In the genomic region with DNA sequence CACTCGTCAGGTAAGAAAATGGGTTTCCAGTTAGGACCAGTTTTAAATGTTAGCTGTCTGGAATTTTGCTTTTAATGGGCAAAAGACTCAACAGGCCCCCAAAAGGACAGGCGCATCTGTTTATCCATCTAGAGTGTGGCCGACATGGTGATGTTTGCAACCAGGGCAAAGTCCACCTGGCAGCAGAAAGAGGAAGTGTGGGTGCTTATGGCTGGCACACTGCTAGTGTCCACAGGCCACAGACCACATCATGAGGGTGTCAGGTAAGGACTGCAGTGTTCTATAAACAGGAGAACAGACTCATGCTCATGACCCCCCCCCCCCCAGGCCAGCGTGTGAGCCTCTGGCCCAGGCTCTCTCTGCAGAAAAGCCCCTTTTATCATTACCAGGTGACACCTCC, we compare ENCODE assay signal across 19 mouse cellular contexts. TPM values are rescaled to one million over a fixed set of nuclear protein-coding genes. Genes with fewer than 3 reads are reported as not detected.
DNase-seq lines count a peak whose midpoint lies in the region; ATAC-seq and TF ChIP-seq lines count a peak whose summit lies in the region.
"Had no signal": no experiment of that assay in that cellular context is flagged by ENCODE, and none has a peak within 500 bp of the region (broad histone marks: within the 10 kb centered on the region; RNA-seq: fewer than 3 reads in every experiment).

No protein-coding gene starts in this region.

- H3K4me1 ChIP-seq in lung, postnatal 0 days (ENCODE audit: insufficient read depth, low read depth, low read length): no peaks in the 10 kb centered on the region
- H3K4me1 ChIP-seq in liver, postnatal 0 days (ENCODE audit: insufficient read depth): peaks cover 12% of the 10 kb centered on the region
- no peaks in the 10 kb centered on the region for H3K4me1 ChIP-seq in hindbrain, embryonic 14.5 days (replicated peaks; ENCODE audit: control insufficient read depth, insufficient read depth, low read length)
- H3K4me1 ChIP-seq: embryonic facial prominence, embryonic 12.5 days had no signal

- no peaks in the 10 kb centered on the region for H3K9me3 ChIP-seq in lung, postnatal 0 days (ENCODE audit: low read length)
- no peaks in the 10 kb centered on the region for H3K9me3 ChIP-seq in liver, postnatal 0 days (ENCODE audit: low read length)
- H3K9me3 ChIP-seq in hindbrain, embryonic 14.5 days (ENCODE audit: control insufficient read depth, low read length): no peaks in the 10 kb centered on the region
- H3K9me3 ChIP-seq: embryonic facial prominence, embryonic 12.5 days; heart, embryonic 15.5 days; hindbrain, embryonic 15.5 days; midbrain, embryonic 10.5 days had no signal

- H3K36me3 ChIP-seq in lung, postnatal 0 days (ENCODE audit: insufficient read depth, low read length): no peaks in the 10 kb centered on the region
- H3K36me3 ChIP-seq in liver, postnatal 0 days (replicated peaks; ENCODE audit: insufficient read depth, low read length): no peaks in the 10 kb centered on the region
- H3K36me3 ChIP-seq in hindbrain, embryonic 14.5 days (replicated peaks; ENCODE audit: control insufficient read depth, insufficient read depth): no peaks in the 10 kb centered on the region
- H3K36me3 ChIP-seq: embryonic facial prominence, embryonic 12.5 days; heart, embryonic 15.5 days; hindbrain, embryonic 15.5 days; midbrain, embryonic 10.5 days had no signal

- no peak overlapping the region for H3K9ac ChIP-seq in lung, postnatal 0 days (replicated peaks; ENCODE audit: low read depth)
- H3K9ac ChIP-seq in liver, postnatal 0 days (replicated peaks): no peak overlapping the region
- no peak overlapping the region for H3K9ac ChIP-seq in hindbrain, embryonic 14.5 days
- H3K9ac ChIP-seq: embryonic facial prominence, embryonic 12.5 days; heart, embryonic 15.5 days; hindbrain, embryonic 15.5 days had no signal

- TF ChIP-seq EP300 in lung, postnatal 0 days (IDR thresholded peaks at IDR 0.05): no peak
- peak; percentile 50 for TF ChIP-seq EP300 in liver, postnatal 0 days (IDR thresholded peaks at IDR 0.05; ENCODE audit: low read depth)

- H3K4me2 ChIP-seq in lung, postnatal 0 days (replicated peaks; ENCODE audit: low read depth, low read length): no peak overlapping the region
- H3K4me2 ChIP-seq in liver, postnatal 0 days (ENCODE audit: low read depth, low read length): no peak overlapping the region
- H3K4me2 ChIP-seq in hindbrain, embryonic 14.5 days (replicated peaks): no peak overlapping the region
- H3K4me2 ChIP-seq: embryonic facial prominence, embryonic 12.5 days; heart, embryonic 15.5 days; hindbrain, embryonic 15.5 days had no signal

- DNase-seq in lung, postnatal 0 days (ENCODE audit: low spot score): peak; percentile 15
- DNase-seq in lung, postnatal 36 days: no peak
- peak; percentile 69 for DNase-seq in kidney, postnatal 14 days
- DNase-seq in liver, postnatal 0 days: peak; percentile 81
- no peak for DNase-seq in right cerebral cortex, adult 18-20 months
- no peak for DNase-seq in left cerebral cortex, adult 18-20 months (ENCODE audit: low spot score in 2 of 2)
- no peak for DNase-seq in right cerebral cortex, postnatal 14 days
- no peak for DNase-seq in hindbrain, embryonic 14.5 days (ENCODE audit: low spot score)
- DNase-seq: adrenal gland, postnatal 25 days; layer of hippocampus, adult 9-11 months; left cerebral cortex, postnatal 4 days; right cerebral cortex, postnatal 4 days had no signal

- 74% methylated on average over 4 of the region's 4 CpGs for WGBS in lung, postnatal 0 days
- 45% methylated on average over 4 of the region's 4 CpGs for WGBS in liver, postnatal 0 days (ENCODE audit: insufficient replicate concordance)
- WGBS in hindbrain, embryonic 14.5 days: 87% methylated on average over 4 of the region's 4 CpGs

- H3K4me3 ChIP-seq in lung, postnatal 0 days (ENCODE audit: low read depth, low read length): no peak overlapping the region
- H3K4me3 ChIP-seq in liver, postnatal 0 days (ENCODE audit: low read depth, low read length): no peak overlapping the region
- H3K4me3 ChIP-seq in hindbrain, embryonic 14.5 days (replicated peaks; ENCODE audit: low read length): no peak overlapping the region
- H3K4me3 ChIP-seq: embryonic facial prominence, embryonic 12.5 days; heart, embryonic 15.5 days; hindbrain, embryonic 15.5 days; midbrain, embryonic 10.5 days; myocyte had no signal

- H3K27ac ChIP-seq in lung, postnatal 0 days (ENCODE audit: low read length): no peak overlapping the region
- H3K27ac ChIP-seq in liver, postnatal 0 days (ENCODE audit: low read depth): peak overlapping the region; percentile 82
- H3K27ac ChIP-seq in hindbrain, embryonic 14.5 days: no peak overlapping the region
- H3K27ac ChIP-seq: embryonic facial prominence, embryonic 12.5 days; heart, embryonic 15.5 days; hindbrain, embryonic 15.5 days; midbrain, embryonic 10.5 days had no signal

- no peaks in the 10 kb centered on the region for H3K27me3 ChIP-seq in lung, postnatal 0 days (replicated peaks; ENCODE audit: insufficient read depth, low read length)
- H3K27me3 ChIP-seq in liver, postnatal 0 days (ENCODE audit: insufficient read depth, low read length): no peaks in the 10 kb centered on the region
- H3K27me3 ChIP-seq in hindbrain, embryonic 14.5 days (ENCODE audit: control insufficient read depth, insufficient read depth, low read length): no peaks in the 10 kb centered on the region
- H3K27me3 ChIP-seq: hindbrain, embryonic 15.5 days had no signal

- TF ChIP-seq CTCF in lung, postnatal 0 days (IDR thresholded peaks at IDR 0.05): no peak
- no peak for TF ChIP-seq CTCF in liver, postnatal 0 days (IDR thresholded peaks at IDR 0.05; ENCODE audit: low read depth)

- ATAC-seq in lung, postnatal 0 days: peak; percentile 30; the same call in 1 of the 2 replicates
- peak; percentile 94 for ATAC-seq in liver, postnatal 0 days
- no peak for ATAC-seq in hindbrain, embryonic 14.5 days (ENCODE audit: low FRiP score)

RNA-seq across cellular contexts. Expression of a gene that starts 4.1 kb away (rescaled TPM):
- 0.33 and 0.82 TPM in 2 replicates for polyA plus RNA-seq in lung, postnatal 0 days (2015; fragmentation: Nextera tagmentation; extraction: Ambion mirVana)
- polyA plus RNA-seq in liver, postnatal 0 days (2015; fragmentation: Nextera tagmentation; extraction: Ambion mirVana): 6.0 and 10.3 TPM in 2 replicates
- total RNA-seq in left cerebral cortex, adult 18-20 months (2021): not detected
- not detected in 2 replicates for polyA plus RNA-seq in hindbrain, embryonic 14.5 days (2014; fragmentation: Nextera tagmentation; extraction: Ambion mirVana)
- total RNA-seq: adrenal gland, postnatal 25 days; left cerebral cortex, postnatal 4 days had no signal
- polyA plus RNA-seq: embryonic facial prominence, embryonic 12.5 days; frontal cortex, adult 2 months; heart, embryonic 15.5 days; hindbrain, embryonic 15.5 days; midbrain, embryonic 10.5 days; myocyte; stomach, embryonic 14.5 days had no signal

RNA-seq across cellular contexts. Expression of a gene that starts 11.3 kb away (rescaled TPM):
- 71.7 and 76.3 TPM in 2 replicates for polyA plus RNA-seq in lung, postnatal 0 days (2015; fragmentation: Nextera tagmentation; extraction: Ambion mirVana)
- 35.8 and 35.9 TPM in 2 replicates for polyA plus RNA-seq in liver, postnatal 0 days (2015; fragmentation: Nextera tagmentation; extraction: Ambion mirVana)
- total RNA-seq in left cerebral cortex, adult 18-20 months (2021): 10 to 100 TPM; 45.2 to 47.4 TPM
- 65.7 and 69.0 TPM in 2 replicates for polyA plus RNA-seq in hindbrain, embryonic 14.5 days (2014; fragmentation: Nextera tagmentation; extraction: Ambion mirVana)

RNA-seq across cellular contexts. Expression of a gene that starts 49.4 kb away (rescaled TPM):
- 44.6 and 51.3 TPM in 2 replicates for polyA plus RNA-seq in lung, postnatal 0 days (2015; fragmentation: Nextera tagmentation; extraction: Ambion mirVana)
- polyA plus RNA-seq in liver, postnatal 0 days (2015; fragmentation: Nextera tagmentation; extraction: Ambion mirVana): 17.4 and 18.1 TPM in 2 replicates
- 10 to 100 TPM; 17.8 to 18.6 TPM for total RNA-seq in left cerebral cortex, adult 18-20 months (2021)
- polyA plus RNA-seq in hindbrain, embryonic 14.5 days (2014; fragmentation: Nextera tagmentation; extraction: Ambion mirVana): 37.3 and 46.1 TPM in 2 replicates

RNA-seq across cellular contexts. Expression of a gene that starts 49.5 kb away (rescaled TPM):
- 37.8 and 41.3 TPM in 2 replicates for polyA plus RNA-seq in lung, postnatal 0 days (2015; fragmentation: Nextera tagmentation; extraction: Ambion mirVana)
- polyA plus RNA-seq in liver, postnatal 0 days (2015; fragmentation: Nextera tagmentation; extraction: Ambion mirVana): 15.0 and 15.9 TPM in 2 replicates
- total RNA-seq in left cerebral cortex, adult 18-20 months (2021): 10 to 100 TPM; 29.7 to 32.0 TPM
- polyA plus RNA-seq in hindbrain, embryonic 14.5 days (2014; fragmentation: Nextera tagmentation; extraction: Ambion mirVana): 54.1 and 57.1 TPM in 2 replicates

Comparison
In these comparisons a context has a peak if more than half of its experiments do, and no peak if none do; other contexts are left out.
1. DNase-seq: peak in lung, postnatal 0 days (single experiment), kidney, postnatal 14 days (single experiment) and liver, postnatal 0 days (single experiment); none in lung, postnatal 36 days (single experiment), right cerebral cortex, adult 18-20 months (single experiment), left cerebral cortex, adult 18-20 months (0 of 2), right cerebral cortex, postnatal 14 days (single experiment) and hindbrain, embryonic 14.5 days (single experiment).